Mouse (Mus musculus) liver, postnatal 0 days (tissue): ENCODE results near the gene Crot. TPM values are rescaled to one million over a fixed set of nuclear protein-coding genes. Genes with fewer than 3 reads are reported as not detected.
"Not testable (repeated sequence)": the region's sequence is repeated elsewhere in the genome, so short reads cannot be mapped to it uniquely, and the experiment has no call there.

Source experiments
- ATAC-seq: fragments of 200-750 bp; cut with Nextera tagmentation; 2 replicates; pipeline ENCODE4 v1.8.0; 2017; ENCODE audit warnings: mild to moderate bottlenecking, moderate library complexity
- DNase-seq: peaks from one replicate; pipeline ENCODE4 v3.0.0-alpha.2; 2016
- H3K27ac ChIP-seq: fragments of 300-500 bp; sonication (generic); 2 replicates; pipeline ENCODE4 v1.5.1; 2014; ENCODE audit warnings: antibody characterized with exemption, moderate library complexity, mild to moderate bottlenecking, low read depth
- H3K27me3 ChIP-seq: fragments of 300-500 bp; sonication (generic); 2 replicates; pipeline ENCODE4 v1.6.1; 2014; ENCODE audit warnings: low read length, control low read depth, mixed read lengths; ENCODE audit not compliant: insufficient read depth
- H3K36me3 ChIP-seq: fragments of 300-500 bp; sonication (generic); replicated peaks from 2 replicates; pipeline ENCODE4 v1.6.1; 2014; ENCODE audit warnings: mild to moderate bottlenecking, control low read depth, low read length, moderate library complexity, mixed read lengths; ENCODE audit not compliant: insufficient read depth
- H3K4me1 ChIP-seq: fragments of 300-500 bp; sonication (generic); 2 replicates; pipeline ENCODE4 v1.6.1; 2014; ENCODE audit warnings: antibody characterized with exemption, mild to moderate bottlenecking, control low read depth; ENCODE audit not compliant: insufficient read depth
- H3K4me2 ChIP-seq: fragments of 300-500 bp; sonication (generic); 2 replicates; pipeline ENCODE4 v1.6.1; 2014; ENCODE audit warnings: low read depth, mild to moderate bottlenecking, low read length, moderate library complexity, mixed read lengths
- H3K4me3 ChIP-seq: fragments of 300-500 bp; sonication (generic); 2 replicates; pipeline ENCODE4 v1.5.1; 2014; ENCODE audit warnings: low read depth, low read length
- H3K9ac ChIP-seq: fragments of 300-500 bp; sonication (generic); replicated peaks from 2 replicates; pipeline ENCODE4 v1.6.1; 2014; ENCODE audit warnings: mild to moderate bottlenecking, moderate library complexity
- H3K9me3 ChIP-seq: fragments of 300-500 bp; sonication (generic); 2 replicates; pipeline ENCODE4 v1.6.1; 2016; ENCODE audit warnings: mild to moderate bottlenecking, control low read depth, low read length, mixed read lengths
- CTCF ChIP-seq: sonication (generic); IDR thresholded peaks from 2 replicates; pipeline ENCODE4 v1.5.1; 2016; ENCODE audit warnings: antibody characterized with exemption, low read depth
- EP300 ChIP-seq: IDR thresholded peaks from 2 replicates; pipeline ENCODE4 v1.6.1; 2016; ENCODE audit warnings: antibody characterized with exemption, low read depth, mild to moderate bottlenecking
- WGBS: fragments of 180-500 bp; shearing (Covaris S2); extraction: QIAGEN DNeasy Blood & Tissue Kit; methylation state at CpG from one replicate; pipeline ENCODE4 v1.1.7; 2014; ENCODE audit not compliant: insufficient replicate concordance; 5-methylcytosine and 5-hydroxymethylcytosine counted together
- polyA plus RNA-seq: library from polyadenylated mRNA; unstranded; fragments of >200 nt; fragmentation: Nextera tagmentation; extraction: Ambion mirVana; gene quantifications from 2 replicates; pipeline ENCODE4 v1.2.1, GENCODE M21; 2015

The Crot gene
- polyA plus RNA-seq, 1 experiment from 2014 or later = 267 TPM

- no peak for ATAC-seq
- 77% methylated on average over 2 of the region's 2 CpGs for WGBS
- no peak for TF ChIP-seq CTCF
- TF ChIP-seq EP300 = no peak
- Histone ChIP-seq H3K36me3 (peaks cover 61% of the 10 kb centered on the region), H3K4me3 (no peak overlapping the region), H3K27ac (no peak overlapping the region), H3K9ac (no peak overlapping the region), H3K4me2 (no peak overlapping the region), H3K27me3 (no peaks in the 10 kb centered on the region), H3K4me1 (no peaks in the 10 kb centered on the region), H3K9me3 (no peaks in the 10 kb centered on the region)
- DNase-seq = no peak
Observed at GRCm38 (mm10) chr5:8953660-8954059, 43.5 kb downstream of the Crot start.

- H3K9me3 ChIP-seq = no peaks in the 10 kb centered on the region
- H3K4me3 ChIP-seq = no peak overlapping the region
- peak; percentile 37 for DNase-seq
- ATAC-seq = peak; percentile 87
- no peak overlapping the region for H3K9ac ChIP-seq
- H3K4me1 ChIP-seq = peaks cover 3% of the 10 kb centered on the region; the same call in 1 of the 2 replicates
- 67% methylated on average over 4 of the region's 4 CpGs for WGBS
- TF ChIP-seq CTCF (no peak), EP300 (no peak; the same call in 1 of the 2 replicates)
- H3K27me3 ChIP-seq = no peaks in the 10 kb centered on the region
- no peak overlapping the region for H3K4me2 ChIP-seq
- peaks cover 56% of the 10 kb centered on the region for H3K36me3 ChIP-seq
- peak overlapping the region; percentile 68 for H3K27ac ChIP-seq
Observed at GRCm38 (mm10) chr5:8947423-8948110, 49.6 kb downstream of the Crot start.

DNA sequence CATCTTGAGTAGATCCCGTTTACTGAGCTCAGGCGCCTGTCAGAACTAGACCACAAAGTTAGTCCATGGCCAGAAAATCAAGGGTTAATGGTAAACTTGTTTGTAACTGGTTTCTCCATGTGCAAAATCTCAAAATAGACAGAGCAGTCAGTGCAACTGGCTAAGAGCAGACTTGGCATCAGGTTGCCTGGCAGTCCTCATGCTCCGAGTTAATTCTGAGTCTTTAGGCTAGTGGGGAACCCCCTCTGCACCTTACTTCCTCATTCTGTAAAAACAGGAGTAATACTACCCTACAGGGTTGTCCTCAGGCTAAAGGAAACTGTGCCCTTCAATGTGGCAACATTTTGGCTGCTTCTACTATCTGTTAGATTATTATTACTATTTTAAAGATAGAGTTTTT is 53.3 kb downstream of the Crot start:
- no peak overlapping the region for H3K9ac ChIP-seq
- H3K9me3 ChIP-seq = no peaks in the 10 kb centered on the region
- no peak overlapping the region for H3K4me3 ChIP-seq
- TF ChIP-seq CTCF (no peak), EP300 (no peak)
- 66% methylated on average over 3 of the region's 3 CpGs for WGBS
- H3K4me2 ChIP-seq = no peak overlapping the region
- peaks cover 3% of the 10 kb centered on the region; the same call in 1 of the 2 replicates for H3K4me1 ChIP-seq
- H3K36me3 ChIP-seq = peaks cover 59% of the 10 kb centered on the region
- ATAC-seq = no peak
- H3K27me3 ChIP-seq = no peaks in the 10 kb centered on the region
- no peak for DNase-seq
- no peak overlapping the region for H3K27ac ChIP-seq

DNA sequence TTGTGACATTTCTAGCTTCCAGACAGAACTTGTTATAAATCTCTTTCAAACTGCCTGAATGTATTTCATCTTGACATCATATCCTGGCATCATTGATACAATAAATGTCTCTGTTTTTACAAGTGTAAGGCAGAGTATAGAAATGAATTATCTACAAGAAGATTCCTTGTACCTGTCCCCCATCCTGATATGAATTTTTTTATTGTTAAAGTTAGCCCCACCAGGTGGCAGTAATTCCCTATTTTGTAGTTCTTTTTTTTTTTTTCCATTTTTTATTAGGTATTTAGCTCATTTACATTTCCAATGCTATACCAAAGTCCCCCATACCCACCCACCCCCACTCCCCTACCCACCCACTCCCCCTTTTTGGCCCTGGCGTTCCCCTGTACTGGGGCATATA is 55.9 kb downstream of the Crot start:
- H3K9me3 ChIP-seq, H3K4me2 ChIP-seq, DNase-seq, H3K4me3 ChIP-seq, H3K4me1 ChIP-seq, H3K27me3 ChIP-seq, H3K27ac ChIP-seq, H3K9ac ChIP-seq, ATAC-seq: not testable (repeated sequence)
- 0 out of 2 replicates have a peak, but pooled peaks have one; percentile 8 for TF ChIP-seq CTCF
- peaks cover 67% of the 10 kb centered on the region for H3K36me3 ChIP-seq
- no CpG with 5 or more reads among the region's 1 CpGs for WGBS

DNA sequence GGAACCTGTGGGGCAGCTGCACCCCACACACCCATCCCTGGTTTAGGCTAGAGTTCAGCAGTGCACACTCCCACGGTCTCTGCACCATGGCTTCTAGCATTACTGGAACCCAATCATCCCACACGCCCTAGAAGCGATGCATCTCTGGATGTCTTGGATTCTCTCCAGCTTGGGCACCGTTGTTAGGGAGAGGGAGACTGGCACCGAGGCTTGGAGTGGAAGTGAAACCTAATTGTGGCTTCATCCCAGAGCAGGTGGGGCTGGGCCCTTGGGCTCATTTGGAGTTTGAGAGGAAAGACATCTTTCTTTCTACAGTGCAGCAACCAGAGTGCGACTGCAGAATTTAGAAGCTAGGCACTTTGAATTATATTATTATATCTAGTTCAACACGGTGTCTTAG is 59.2 kb downstream of the Crot start:
- peak; percentile 8 for ATAC-seq
- no peaks in the 10 kb centered on the region for H3K27me3 ChIP-seq
- no peak overlapping the region for H3K4me3 ChIP-seq
- no peak overlapping the region for H3K4me2 ChIP-seq
- no peaks in the 10 kb centered on the region for H3K9me3 ChIP-seq
- 84% methylated on average over 7 of the region's 7 CpGs for WGBS
- no peak for DNase-seq
- no peaks in the 10 kb centered on the region for H3K4me1 ChIP-seq
- no peak for TF ChIP-seq EP300
- TF ChIP-seq CTCF = no peak
- peaks cover 78% of the 10 kb centered on the region for H3K36me3 ChIP-seq
- H3K27ac ChIP-seq = no peak overlapping the region
- H3K9ac ChIP-seq = no peak overlapping the region

GRCm38 (mm10) chr5:8928440-8928839 is 68.7 kb downstream of the Crot start:
- ATAC-seq = peak; percentile 99

More at GRCm38 (mm10) chr5:8928440-8928839, 68.7 kb downstream of the Crot start:
- H3K36me3 ChIP-seq = peaks cover 46% of the 10 kb centered on the region
- H3K4me2 ChIP-seq = no peak overlapping the region
- peaks cover 4% of the 10 kb centered on the region; the same call in 1 of the 2 replicates for H3K9me3 ChIP-seq
- TF ChIP-seq EP300 (peak; percentile 69), CTCF (no peak)
- no peak overlapping the region for H3K9ac ChIP-seq
- H3K27ac ChIP-seq = peak overlapping the region; percentile 70; the same call in 1 of the 2 replicates
- H3K4me1 ChIP-seq = no peaks in the 10 kb centered on the region
- H3K4me3 ChIP-seq = no peak overlapping the region
- peak; percentile 80 for DNase-seq
- 79% methylated on average over 9 of the region's 9 CpGs for WGBS
- H3K27me3 ChIP-seq = no peaks in the 10 kb centered on the region
